Mouse (Mus musculus): ENCODE data around the gene Stk11ip. TPM values are rescaled to one million over a fixed set of nuclear protein-coding genes. Genes with fewer than 3 reads are reported as not detected.
A peak's percentile ranks its signal among the peaks of the same experiment; 100 is the strongest.

Gene Stk11ip
- total and polyA plus RNA-seq, 3 experiments: 7.3 to 19.8 (median 7.7) TPM

DNA sequence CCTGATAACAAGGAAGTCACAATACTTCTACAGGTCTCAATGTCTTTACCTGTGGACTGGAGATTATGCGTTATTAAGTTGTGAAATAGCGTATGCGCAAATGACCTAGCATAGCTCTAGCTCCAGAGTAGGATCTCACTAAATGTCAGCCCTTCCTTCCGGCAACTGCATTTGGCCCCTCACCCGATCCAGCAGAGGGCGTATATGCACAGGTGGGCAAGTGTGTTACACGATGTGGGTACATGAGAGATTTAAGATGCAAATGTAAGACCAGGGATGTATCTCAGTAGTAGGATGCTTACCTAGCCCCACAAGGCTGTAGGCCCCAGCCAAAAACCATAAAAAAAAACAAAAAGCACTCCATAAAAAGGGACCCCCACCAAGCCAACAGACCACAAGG lies 21.9 kb upstream of the Stk11ip start:
- H3K4me3 ChIP-seq: no peak overlapping the region
- H3K27me3 ChIP-seq (ENCODE audit: control insufficient read depth, insufficient read depth, low read length): no peaks in the 10 kb centered on the region
- TF ChIP-seq POLR2A (IDR thresholded peaks at IDR 0.05; ENCODE audit: insufficient read depth, low read depth, low read length) (no peak), CTCF (IDR thresholded peaks at IDR 0.05) (peak; percentile 45), EP300 (IDR thresholded peaks at IDR 0.05; ENCODE audit: insufficient read depth, low read depth, low read length) (no peak)
- H3K36me3 ChIP-seq (ENCODE audit: control insufficient read depth, insufficient read depth, low read length): no peaks in the 10 kb centered on the region
- intact Hi-C loops (cut with DNase I): no loop called here
- H3K79me2 ChIP-seq (replicated peaks; ENCODE audit: control insufficient read depth, insufficient read depth, low read length): no peaks in the 10 kb centered on the region; the same call in 1 of the 2 replicates
- DNase-seq: no peak
- H3K9ac ChIP-seq (ENCODE audit: low read depth, low read length): no peak overlapping the region
- WGBS: 79% methylated on average over 7 of the region's 7 CpGs
- H3K4me1 ChIP-seq (ENCODE audit: control insufficient read depth, insufficient read depth, low read length): peaks cover 2% of the 10 kb centered on the region; the same call in 1 of the 2 replicates
- no peak overlapping the region for H3K27ac ChIP-seq

DNA sequence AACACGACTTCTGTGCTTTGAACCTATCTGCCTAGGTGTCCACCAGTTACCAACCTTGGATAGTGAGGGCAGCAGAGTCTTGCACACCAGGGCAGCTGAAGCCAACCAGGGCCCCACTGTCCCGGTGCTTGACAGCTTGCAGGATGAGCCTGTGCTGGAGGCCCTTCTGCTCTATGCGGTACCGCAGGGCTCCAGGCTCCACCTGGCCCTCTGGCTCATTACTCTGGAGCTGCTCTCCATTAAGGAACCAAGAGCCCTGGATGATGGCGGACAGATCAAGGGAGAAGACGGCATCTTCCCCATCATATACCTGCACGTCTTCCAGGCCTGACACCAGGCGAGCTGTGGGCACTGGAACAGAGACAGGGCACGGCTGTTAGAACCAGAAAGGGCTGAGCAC lies 19.4 kb upstream of the Stk11ip start:
- Histone ChIP-seq H3K27me3 (ENCODE audit: control insufficient read depth, insufficient read depth, low read length) (no peaks in the 10 kb centered on the region), H3K4me3 (no peak overlapping the region), H3K79me2 (replicated peaks; ENCODE audit: control insufficient read depth, insufficient read depth, low read length) (no peaks in the 10 kb centered on the region; the same call in 1 of the 2 replicates), H3K4me1 (ENCODE audit: control insufficient read depth, insufficient read depth, low read length) (peaks cover 2% of the 10 kb centered on the region; the same call in 1 of the 2 replicates), H3K9ac (ENCODE audit: low read depth, low read length) (no peak overlapping the region), H3K36me3 (ENCODE audit: control insufficient read depth, insufficient read depth, low read length) (no peaks in the 10 kb centered on the region), H3K27ac (no peak overlapping the region)
- intact Hi-C loops (cut with DNase I): no loop called here
- no peak for DNase-seq
- no peak for TF ChIP-seq POLR2A (IDR thresholded peaks at IDR 0.05; ENCODE audit: insufficient read depth, low read depth, low read length)
- TF ChIP-seq EP300 (IDR thresholded peaks at IDR 0.05; ENCODE audit: insufficient read depth, low read depth, low read length): no peak
- TF ChIP-seq CTCF (IDR thresholded peaks at IDR 0.05): no peak
- 95% methylated on average over 9 of the region's 9 CpGs for WGBS

DNA sequence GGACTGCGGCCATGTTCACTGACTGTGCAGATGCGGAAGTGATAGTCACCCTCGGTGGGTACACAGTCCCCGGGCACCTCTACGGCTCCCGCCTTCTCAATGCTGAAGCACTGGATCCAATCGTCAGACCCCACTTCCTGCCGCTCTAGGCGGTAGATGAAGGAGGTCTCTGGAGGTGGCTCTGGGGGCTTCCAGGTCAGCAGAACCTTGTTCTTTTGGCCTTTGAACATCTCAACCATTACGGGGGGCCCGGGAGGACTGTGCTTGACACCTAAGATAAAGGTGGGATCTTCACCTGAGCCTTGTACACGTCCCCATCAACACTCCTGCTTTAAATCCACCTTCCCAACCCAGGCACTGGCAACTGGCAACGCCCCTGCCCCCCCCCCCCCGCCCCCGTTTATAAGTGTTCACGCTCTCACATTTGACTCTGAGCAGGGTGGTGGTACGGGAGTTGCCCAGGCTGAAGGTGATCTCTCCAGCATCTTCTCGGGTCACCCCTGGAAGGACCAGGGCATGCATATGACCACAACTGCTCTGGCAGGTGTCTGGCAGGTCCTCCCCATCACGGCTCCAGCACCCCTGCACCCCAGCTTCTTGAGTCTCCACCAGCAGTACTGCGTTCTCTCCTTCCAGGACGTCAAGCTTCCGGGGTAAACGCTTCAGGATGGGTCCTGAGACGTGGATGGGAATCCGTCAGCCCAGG lies 18.2 kb upstream of the Stk11ip start:
- 82% methylated on average over 25 of the region's 25 CpGs for WGBS
- no peaks in the 10 kb centered on the region for H3K27me3 ChIP-seq (ENCODE audit: control insufficient read depth, insufficient read depth, low read length)
- no peak for DNase-seq
- no peak overlapping the region for H3K27ac ChIP-seq
- H3K79me2 ChIP-seq (replicated peaks; ENCODE audit: control insufficient read depth, insufficient read depth, low read length): no peaks in the 10 kb centered on the region; the same call in 1 of the 2 replicates
- H3K36me3 ChIP-seq (ENCODE audit: control insufficient read depth, insufficient read depth, low read length): no peaks in the 10 kb centered on the region
- TF ChIP-seq POLR2A (IDR thresholded peaks at IDR 0.05; ENCODE audit: insufficient read depth, low read depth, low read length) (no peak), CTCF (IDR thresholded peaks at IDR 0.05) (no peak), EP300 (IDR thresholded peaks at IDR 0.05; ENCODE audit: insufficient read depth, low read depth, low read length) (no peak)
- H3K4me3 ChIP-seq: no peak overlapping the region
- peaks cover 2% of the 10 kb centered on the region; the same call in 1 of the 2 replicates for H3K4me1 ChIP-seq (ENCODE audit: control insufficient read depth, insufficient read depth, low read length)
- H3K9ac ChIP-seq (ENCODE audit: low read depth, low read length): no peak overlapping the region
- intact Hi-C loops (cut with DNase I): no loop called here

DNA sequence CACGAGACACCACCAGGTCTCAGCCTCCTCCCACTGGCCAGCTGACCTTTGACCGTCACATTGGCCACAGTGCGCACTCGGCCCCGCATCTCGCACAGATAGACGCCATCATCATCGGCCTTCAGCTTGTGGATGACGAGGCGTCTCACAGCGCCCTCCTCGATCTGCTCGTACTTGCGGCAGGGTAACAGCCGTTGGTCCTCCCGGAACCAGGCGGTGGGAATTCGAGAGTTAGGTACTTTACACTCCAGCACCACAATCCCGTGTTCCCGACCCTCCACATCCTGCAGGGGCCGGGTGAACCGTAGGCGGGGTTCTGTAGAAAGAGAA lies 17.7 kb upstream of the Stk11ip start:
- Histone ChIP-seq H3K36me3 (ENCODE audit: control insufficient read depth, insufficient read depth, low read length) (no peaks in the 10 kb centered on the region), H3K79me2 (replicated peaks; ENCODE audit: control insufficient read depth, insufficient read depth, low read length) (no peaks in the 10 kb centered on the region; the same call in 1 of the 2 replicates), H3K9ac (ENCODE audit: low read depth, low read length) (no peak overlapping the region), H3K27me3 (ENCODE audit: control insufficient read depth, insufficient read depth, low read length) (no peaks in the 10 kb centered on the region), H3K27ac (no peak overlapping the region), H3K4me1 (ENCODE audit: control insufficient read depth, insufficient read depth, low read length) (peaks cover 2% of the 10 kb centered on the region; the same call in 1 of the 2 replicates), H3K4me3 (no peak overlapping the region)
- intact Hi-C loops (cut with DNase I): no loop called here
- no peak for DNase-seq
- 72% methylated on average over 23 of the region's 23 CpGs for WGBS
- no peak for TF ChIP-seq POLR2A (IDR thresholded peaks at IDR 0.05; ENCODE audit: insufficient read depth, low read depth, low read length)

DNA sequence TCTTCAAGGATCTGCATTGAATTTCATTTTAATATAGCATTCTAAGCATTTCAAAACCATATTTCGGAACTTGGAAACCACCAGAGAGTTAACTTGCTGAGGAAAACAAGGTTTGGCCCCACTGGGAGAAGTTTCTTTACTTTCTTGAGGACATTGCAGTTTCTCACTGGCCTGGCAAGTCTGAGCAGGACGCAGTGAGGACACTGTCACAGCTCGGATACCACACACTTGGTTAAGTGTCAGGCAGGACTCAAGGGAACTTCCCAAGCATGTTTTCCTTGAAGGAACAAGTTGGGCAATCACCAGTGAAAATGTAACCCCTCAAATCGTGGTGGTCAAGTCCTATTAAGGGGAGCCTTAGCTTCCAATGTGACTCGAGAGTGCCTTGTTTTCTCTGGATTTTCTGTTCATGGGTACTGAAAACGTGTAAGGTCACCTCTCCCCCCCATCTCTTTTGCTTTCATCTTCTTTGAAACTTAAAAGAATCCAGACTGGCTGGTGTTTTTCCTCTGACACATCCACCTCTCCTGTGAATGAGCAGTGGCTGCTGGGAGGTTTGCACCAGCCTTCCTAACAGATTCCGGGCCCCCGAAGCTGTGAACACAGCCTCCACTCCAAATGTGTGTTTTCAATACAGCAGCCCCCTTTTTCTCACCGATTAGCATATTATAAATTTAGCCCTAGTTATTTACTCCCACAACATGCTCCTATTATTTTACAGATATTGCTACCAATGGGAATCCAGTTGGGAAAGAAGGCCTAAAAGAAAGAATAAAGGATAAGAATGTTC lies 16.9 kb upstream of the Stk11ip start:
- Histone ChIP-seq H3K4me3 (peak overlapping the region; percentile 87), H3K27ac (no peak overlapping the region; the same call in 1 of the 2 replicates)
- intact Hi-C loops (cut with DNase I): loop anchor here (2.0 to 5.0 kb wide), 2 partner anchors 26 to 43 kb away; partner anchors contain the start of genes Chpf, Slc4a3 and Tmem198

More for the DNA sequence above, 16.9 kb upstream of the Stk11ip start:
- TF ChIP-seq POLR2A (IDR thresholded peaks at IDR 0.05; ENCODE audit: insufficient read depth, low read depth, low read length) (no peak), CTCF (IDR thresholded peaks at IDR 0.05) (no peak), EP300 (IDR thresholded peaks at IDR 0.05; ENCODE audit: insufficient read depth, low read depth, low read length) (no peak)
- Histone ChIP-seq H3K36me3 (ENCODE audit: control insufficient read depth, insufficient read depth, low read length) (no peaks in the 10 kb centered on the region), H3K79me2 (replicated peaks; ENCODE audit: control insufficient read depth, insufficient read depth, low read length) (no peaks in the 10 kb centered on the region; the same call in 1 of the 2 replicates), H3K9ac (ENCODE audit: low read depth, low read length) (no peak overlapping the region), H3K4me1 (ENCODE audit: control insufficient read depth, insufficient read depth, low read length) (peaks cover 2% of the 10 kb centered on the region; the same call in 1 of the 2 replicates), H3K27me3 (ENCODE audit: control insufficient read depth, insufficient read depth, low read length) (no peaks in the 10 kb centered on the region)
- 60% methylated on average over 9 of the region's 9 CpGs for WGBS
- no peak for DNase-seq
